Mouse (Mus musculus): Measurements from ENCODE around the gene Zscan22. TPM values are rescaled to one million over a fixed set of nuclear protein-coding genes. Genes with fewer than 3 reads are reported as not detected.
"Not testable (repeated sequence)": the region's sequence is repeated elsewhere in the genome, so short reads cannot be mapped to it uniquely, and the experiment has no call there.

Zscan22 gene
- total RNA-seq, 2 experiments from 2014 or later = 15.7 to 16.2 TPM

GRCm38 (mm10) chr7:12927191-12927680 is 29.6 kb downstream of the Zscan22 start, which contains the start of gene Rnf225:
Gene Rnf225, plus strand, starts transcription at chr7:12927416.
- no peak for DNase-seq (ENCODE audit: low spot score in 2 of 2)

DNA sequence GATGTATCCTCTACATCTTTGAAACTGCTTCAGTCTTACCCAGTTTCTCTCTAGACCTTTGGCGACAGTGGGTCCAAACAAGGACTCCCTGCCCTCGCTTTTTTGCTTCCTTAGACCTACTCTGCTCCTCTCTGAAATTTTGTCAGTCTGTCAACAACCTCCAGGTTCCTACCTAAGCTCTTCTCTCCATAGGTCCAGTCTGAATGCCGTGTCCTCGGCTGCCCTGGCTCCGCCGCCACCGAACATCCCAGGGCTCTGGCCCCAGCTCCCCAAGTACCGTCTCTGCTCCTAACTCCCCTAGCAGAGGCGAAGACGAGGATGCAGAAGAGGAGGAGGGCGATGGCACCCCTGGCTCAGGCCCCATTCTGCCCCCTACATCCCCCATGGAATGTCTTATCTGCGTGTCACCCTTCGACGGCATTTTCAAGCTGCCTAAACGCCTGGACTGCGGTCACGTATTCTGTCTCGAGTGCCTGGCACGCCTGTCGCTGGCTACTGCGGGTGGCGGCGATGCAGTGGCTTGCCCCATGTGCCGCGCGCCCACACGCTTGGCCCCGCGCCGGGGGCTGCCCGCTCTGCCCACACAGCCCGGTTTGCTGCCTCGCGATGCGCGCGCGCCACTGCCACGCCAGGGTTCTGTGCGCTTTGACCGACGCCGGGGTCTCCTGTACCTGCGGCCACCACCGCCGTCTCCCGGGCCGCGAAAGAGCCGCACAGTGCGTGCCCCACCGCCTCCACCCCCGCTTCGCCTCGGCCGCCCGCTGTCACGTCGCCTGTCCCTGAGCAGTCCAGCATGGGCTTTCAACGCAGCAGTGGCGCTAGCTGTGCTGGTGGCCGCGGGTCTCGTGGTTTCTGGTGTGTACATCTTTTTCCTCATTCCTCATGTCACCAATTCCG is 30.3 kb downstream of the Zscan22 start:
- DNase-seq (ENCODE audit: low spot score in 2 of 2) = peak; percentile 50 to 57

- no peak for DNase-seq (ENCODE audit: low spot score in 2 of 2)
These were observed 36.1 kb downstream of the Zscan22 start for GRCm38 (mm10) chr7:12933615-12934140.

DNA sequence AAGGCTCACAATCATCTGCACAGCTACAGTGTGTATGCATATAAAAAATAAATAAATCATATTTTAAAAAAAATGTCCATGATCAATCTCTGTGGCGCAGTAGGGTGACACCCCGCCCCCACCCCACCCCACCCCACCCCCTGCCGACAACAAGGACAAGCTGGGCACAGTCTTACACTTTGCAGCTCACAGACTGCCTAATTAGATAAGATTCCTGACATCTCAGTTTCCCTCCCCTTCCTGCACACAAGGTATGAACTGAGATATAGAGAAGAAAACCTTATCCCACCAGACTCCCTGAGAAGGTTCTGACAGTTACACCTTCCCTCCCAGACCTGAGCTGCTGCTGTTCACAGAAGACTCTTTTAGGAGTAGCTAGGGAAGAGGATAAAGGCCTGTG is 37.2 kb downstream of the Zscan22 start:
- DNase-seq (ENCODE audit: low spot score in 2 of 2) = no peak

GRCm38 (mm10) chr7:12937254-12937803 is 39.7 kb downstream of the Zscan22 start:
- DNase-seq (ENCODE audit: low spot score in 2 of 2) = not testable (repeated sequence)

GRCm38 (mm10) chr7:12940599-12940998 is 43.0 kb downstream of the Zscan22 start:
- DNase-seq (ENCODE audit: low spot score in 2 of 2) = no peak

DNA sequence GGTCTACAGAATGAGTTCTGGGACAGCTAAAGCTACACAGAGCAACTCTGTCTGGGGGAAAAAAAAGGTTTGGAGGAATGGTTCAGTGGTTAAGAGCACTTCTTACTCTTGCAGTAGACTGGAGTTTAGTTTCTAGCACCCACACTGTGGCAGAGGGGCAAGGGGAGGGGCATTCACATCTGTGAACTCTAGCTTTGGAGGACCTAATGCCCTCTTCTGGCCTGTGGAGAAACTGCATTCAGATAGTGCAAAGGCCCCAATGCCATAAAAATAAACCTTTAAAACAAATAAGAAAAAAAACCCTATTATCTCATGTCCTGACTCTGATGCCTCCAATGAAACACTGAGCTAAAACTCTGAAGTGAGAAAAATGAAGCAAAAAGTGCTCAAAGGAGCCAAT is 45.9 kb downstream of the Zscan22 start:
- no peak for DNase-seq (ENCODE audit: low spot score in 2 of 2)

GRCm38 (mm10) chr7:12949032-12949871 is 51.6 kb downstream of the Zscan22 start:
- peak; percentile 94 to 97 for DNase-seq (ENCODE audit: low spot score in 2 of 2)

- no peak for DNase-seq (ENCODE audit: low spot score in 2 of 2)
These were observed 52.2 kb downstream of the Zscan22 start for GRCm38 (mm10) chr7:12949872-12950229.

GRCm38 (mm10) chr7:12954896-12955295 is 57.3 kb downstream of the Zscan22 start:
- DNase-seq (ENCODE audit: low spot score in 2 of 2) = no peak

DNA sequence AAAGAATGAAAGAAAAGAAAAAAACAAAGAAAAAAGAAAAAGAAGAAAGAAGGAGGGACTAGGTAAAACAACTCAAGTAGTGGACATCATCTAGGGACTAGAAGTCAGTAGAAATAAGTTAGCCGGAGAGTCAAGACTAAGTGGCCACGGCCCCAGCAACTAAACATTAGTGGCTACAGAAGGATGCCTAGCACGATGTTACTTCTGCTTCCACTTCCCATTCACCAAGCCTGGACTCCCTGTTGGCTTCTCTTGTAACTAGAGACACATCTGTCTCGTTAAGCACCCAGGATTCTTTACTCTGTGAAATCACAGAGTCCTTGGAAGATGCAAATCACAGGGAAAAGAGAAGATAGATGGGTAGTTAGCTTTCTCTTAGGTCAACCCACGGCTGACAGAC is 59.9 kb downstream of the Zscan22 start:
- no peak for DNase-seq (ENCODE audit: low spot score in 2 of 2)

Other genes with a start within 250 kb of the Zscan22 start
- not detected for gene Vmn2r55, start 212.8 kb upstream of the Zscan22 start, total RNA-seq (2021)
- not detected for gene Vmn2r56, start 162.8 kb upstream of the Zscan22 start, total RNA-seq (2021)
- gene Zscan18, start 94.2 kb upstream of the Zscan22 start, total RNA-seq (2021) = 10 to 100 TPM; 21.2 to 22.8 TPM
- gene Zfp329, start 79.0 kb upstream of the Zscan22 start, total RNA-seq (2021) = 10 to 100 TPM; 20.7 to 25.6 TPM
- 10 to 100 TPM; 14.7 to 16.2 TPM for gene Zfp110, start 63.1 kb upstream of the Zscan22 start, total RNA-seq (2021)
- 1 to 10 TPM; 6.2 to 7.4 TPM for gene Zfp128, start 16.6 kb upstream of the Zscan22 start, total RNA-seq (2021)
- gene Rps5, start 24.5 kb downstream of the Zscan22 start, total RNA-seq (2021) = 100 to 1,000 TPM; 402 to 450 TPM
- gene Rnf225, start 29.6 kb downstream of the Zscan22 start, total RNA-seq (2021) = under 1 TPM; 0.59 to 0.60 TPM
- 1 to 10 TPM; 9.4 to 9.6 TPM for gene Zfp324, start 68.0 kb downstream of the Zscan22 start, total RNA-seq (2021)
- 1 to 10 TPM; 7.9 to 8.1 TPM for gene Zfp446, start 80.0 kb downstream of the Zscan22 start, total RNA-seq (2021)
- gene Slc27a5, start 100.4 kb downstream of the Zscan22 start, total RNA-seq (2021) = under 1 TPM in 1 of 2 experiments, not detected in 1; 0.28 TPM
- 100 to 1,000 TPM; 206 to 207 TPM for gene Trim28, start 101.3 kb downstream of the Zscan22 start, total RNA-seq (2021)
- gene Zbtb45, start 112.2 kb downstream of the Zscan22 start, total RNA-seq (2021) = 10 to 100 TPM; 35.3 to 38.3 TPM
- 100 to 1,000 TPM; 132 to 156 TPM for gene Chmp2a, start 137.0 kb downstream of the Zscan22 start, total RNA-seq (2021)
- gene Ube2m, start 140.5 kb downstream of the Zscan22 start, total RNA-seq (2021) = 100 to 1,000 TPM; 234 to 240 TPM
- 10 to 100 TPM in 1 of 2 experiments, 1 to 10 TPM in 1; 9.4 to 10.0 TPM for gene Mzf1, start 156.9 kb downstream of the Zscan22 start, total RNA-seq (2021)
- not detected for gene Vmn1r85, start 197.4 kb downstream of the Zscan22 start, total RNA-seq (2021)
- gene Vmn1r86, start 222.1 kb downstream of the Zscan22 start, total RNA-seq (2021) = not detected
- gene Vmn1r87, start 242.3 kb downstream of the Zscan22 start, total RNA-seq (2021) = not detected